Mouse (Mus musculus) midbrain, embryonic 14.5 days (tissue): ENCODE data around the gene Tmem258. TPM values are rescaled to one million over a fixed set of nuclear protein-coding genes. Genes with fewer than 3 reads are reported as not detected.

Source experiments
- ATAC-seq: fragments of 200-750 bp; cut with Nextera tagmentation; 2 replicates; pipeline ENCODE4 v1.8.0; 2017; ENCODE audit warnings: moderate number of reproducible peaks, moderate library complexity; ENCODE audit not compliant: low FRiP score, low TSS enrichment
- DNase-seq: peaks from one replicate; pipeline ENCODE4 v3.0.0-alpha.2; 2015
- H3K27ac ChIP-seq: fragments of 300-500 bp; sonication (generic); replicated peaks from 2 replicates; pipeline ENCODE4 v1.5.1; 2014; ENCODE audit warnings: mild to moderate bottlenecking, low read depth, low read length, moderate library complexity
- H3K27me3 ChIP-seq: fragments of 300-500 bp; sonication (generic); 2 replicates; pipeline ENCODE4 v1.6.1; 2014; ENCODE audit warnings: low read length, control low read depth, mixed read lengths; ENCODE audit not compliant: control insufficient read depth, insufficient read depth
- H3K36me3 ChIP-seq: fragments of 300-500 bp; sonication (generic); 2 replicates; pipeline ENCODE4 v1.6.1; 2014; ENCODE audit warnings: low read length, control low read depth; ENCODE audit not compliant: control insufficient read depth, insufficient read depth
- H3K4me1 ChIP-seq: fragments of 300-500 bp; sonication (generic); 2 replicates; pipeline ENCODE4 v1.6.1; 2014; ENCODE audit warnings: mild to moderate bottlenecking, antibody characterized with exemption, low read length, control low read depth; ENCODE audit not compliant: control insufficient read depth, insufficient read depth
- H3K4me2 ChIP-seq: fragments of 300-500 bp; sonication (generic); 2 replicates; pipeline ENCODE4 v1.6.1; 2014; ENCODE audit warnings: mild to moderate bottlenecking, low read length, moderate library complexity
- H3K4me3 ChIP-seq: fragments of 300-500 bp; sonication (generic); replicated peaks from 2 replicates; pipeline ENCODE4 v1.5.1; 2014; ENCODE audit warnings: low read depth, low read length
- H3K9ac ChIP-seq: fragments of 300-500 bp; sonication (generic); replicated peaks from 2 replicates; pipeline ENCODE4 v1.6.1; 2014; ENCODE audit warnings: mild to moderate bottlenecking, low read length, moderate library complexity
- H3K9me3 ChIP-seq: fragments of 300-500 bp; sonication (generic); 2 replicates; pipeline ENCODE4 v1.6.1; 2016; ENCODE audit warnings: low read length, control low read depth, mixed read lengths; ENCODE audit not compliant: control insufficient read depth
- WGBS: fragments of 180-500 bp; shearing (Covaris S2); extraction: QIAGEN DNeasy Blood & Tissue Kit; methylation state at CpG from one replicate; pipeline ENCODE4 v1.1.7; 2014; 5-methylcytosine and 5-hydroxymethylcytosine counted together
- polyA plus RNA-seq: library from polyadenylated mRNA; unstranded; fragments of >200 nt; fragmentation: Nextera tagmentation; extraction: Ambion mirVana; gene quantifications from 2 replicates; pipeline ENCODE4 v1.2.1, GENCODE M21; 2014

Tmem258 gene
- polyA plus RNA-seq, 1 experiment from 2014 or later, result 363 TPM

- no peak overlapping the region for H3K4me3 ChIP-seq
- no peak for DNase-seq
- H3K9me3 ChIP-seq, result no peaks in the 10 kb centered on the region
- WGBS, result 55% methylated on average over 3 of the region's 3 CpGs
- no peak for ATAC-seq
- no peak overlapping the region for H3K27ac ChIP-seq
- H3K4me1 ChIP-seq, result 0 out of 2 replicates have a peak, but pooled peaks cover 3% of the 10 kb centered on the region
- no peak overlapping the region for H3K4me2 ChIP-seq
- H3K36me3 ChIP-seq, result no peaks in the 10 kb centered on the region
- H3K27me3 ChIP-seq, result peaks cover 3% of the 10 kb centered on the region; the same call in 1 of the 2 replicates
- H3K9ac ChIP-seq, result no peak overlapping the region
These were observed 34.7 kb downstream of the Tmem258 start for GRCm38 (mm10) chr19:10238477-10238876.

- Histone ChIP-seq H3K4me2 (no peak overlapping the region), H3K4me1 (0 out of 2 replicates have a peak, but pooled peaks cover 3% of the 10 kb centered on the region), H3K27ac (no peak overlapping the region), H3K9ac (no peak overlapping the region), H3K27me3 (peaks cover 3% of the 10 kb centered on the region; the same call in 1 of the 2 replicates), H3K4me3 (no peak overlapping the region), H3K36me3 (no peaks in the 10 kb centered on the region), H3K9me3 (no peaks in the 10 kb centered on the region)
- ATAC-seq (no peak), DNase-seq (no peak)
- 43% methylated on average over 2 of the region's 2 CpGs for WGBS
These were observed 35.6 kb downstream of the Tmem258 start for GRCm38 (mm10) chr19:10239419-10239818.

GRCm38 (mm10) chr19:10239975-10240653, 36.3 kb downstream of the Tmem258 start:
- peak overlapping the region; percentile 64 for H3K4me2 ChIP-seq
- peaks cover 3% of the 10 kb centered on the region; the same call in 1 of the 2 replicates for H3K27me3 ChIP-seq
- 0 out of 2 replicates have a peak, but pooled peaks cover 3% of the 10 kb centered on the region for H3K4me1 ChIP-seq
- 5% methylated on average over 26 of the region's 26 CpGs for WGBS
- H3K36me3 ChIP-seq, result no peaks in the 10 kb centered on the region
- peak overlapping the region; percentile 37 for H3K4me3 ChIP-seq
- no peaks in the 10 kb centered on the region for H3K9me3 ChIP-seq
- H3K9ac ChIP-seq, result peak overlapping the region; percentile 48
- no peak for DNase-seq
- ATAC-seq, result peak; percentile 3; the same call in 1 of the 2 replicates
- no peak overlapping the region for H3K27ac ChIP-seq

- H3K4me2 ChIP-seq, result peak within 1 kb of the TSS; percentile 64
- DNase-seq (peak; percentile 82), ATAC-seq (peak; percentile 78)
- H3K27ac ChIP-seq, result no peak within 1 kb of the TSS
- H3K4me3 ChIP-seq, result peak within 1 kb of the TSS; percentile 37
- 0 out of 2 replicates have a peak, but pooled peaks cover 3% of the 10 kb centered on the region for H3K4me1 ChIP-seq
- peak within 1 kb of the TSS; percentile 48 for H3K9ac ChIP-seq
- 9% methylated on average over 43 of the region's 43 CpGs for WGBS
- H3K9me3 ChIP-seq, result no peaks in the 10 kb centered on the region
- H3K27me3 ChIP-seq, result peaks cover 3% of the 10 kb centered on the region; the same call in 1 of the 2 replicates
- H3K36me3 ChIP-seq, result no peaks in the 10 kb centered on the region
These were observed 37.0 kb downstream of the Tmem258 start, which contains the start of gene Myrf for GRCm38 (mm10) chr19:10240654-10241305. Gene Myrf, minus strand, starts transcription at chr19:10240748.

- Histone ChIP-seq H3K4me1 (0 out of 2 replicates have a peak, but pooled peaks cover 3% of the 10 kb centered on the region), H3K27me3 (peaks cover 3% of the 10 kb centered on the region; the same call in 1 of the 2 replicates), H3K9ac (no peak overlapping the region), H3K9me3 (no peaks in the 10 kb centered on the region), H3K4me2 (no peak overlapping the region), H3K27ac (no peak overlapping the region), H3K36me3 (0 out of 2 replicates have a peak, but pooled peaks cover 3% of the 10 kb centered on the region), H3K4me3 (no peak overlapping the region)
- 4% methylated on average over 8 of the region's 8 CpGs for WGBS
- no peak for DNase-seq
- no peak for ATAC-seq
These were observed 39.1 kb downstream of the Tmem258 start for GRCm38 (mm10) chr19:10242916-10243315.

- Histone ChIP-seq H3K9me3 (no peaks in the 10 kb centered on the region), H3K4me1 (0 out of 2 replicates have a peak, but pooled peaks cover 3% of the 10 kb centered on the region), H3K36me3 (0 out of 2 replicates have a peak, but pooled peaks cover 3% of the 10 kb centered on the region), H3K9ac (no peak overlapping the region), H3K4me3 (no peak overlapping the region), H3K27ac (no peak overlapping the region), H3K27me3 (peaks cover 3% of the 10 kb centered on the region; the same call in 1 of the 2 replicates), H3K4me2 (no peak overlapping the region)
- peak; percentile 29 for DNase-seq
- no peak for ATAC-seq
- 26% methylated on average over 3 of the region's 3 CpGs for WGBS
These were observed 40.4 kb downstream of the Tmem258 start for GRCm38 (mm10) chr19:10244183-10244582.

- DNase-seq, result no peak
- ATAC-seq, result no peak
- Histone ChIP-seq H3K4me2 (no peak overlapping the region), H3K4me1 (no peaks in the 10 kb centered on the region), H3K36me3 (0 out of 2 replicates have a peak, but pooled peaks cover 3% of the 10 kb centered on the region), H3K27me3 (no peaks in the 10 kb centered on the region), H3K27ac (no peak overlapping the region), H3K9me3 (no peaks in the 10 kb centered on the region), H3K9ac (no peak overlapping the region), H3K4me3 (no peak overlapping the region)
- WGBS, result 40% methylated on average over 6 of the region's 6 CpGs
These were observed 43.4 kb downstream of the Tmem258 start for GRCm38 (mm10) chr19:10247165-10247564.

GRCm38 (mm10) chr19:10248128-10248527, 44.3 kb downstream of the Tmem258 start:
- no peak for DNase-seq

More at GRCm38 (mm10) chr19:10248128-10248527, 44.3 kb downstream of the Tmem258 start:
- ATAC-seq, result no peak
- Histone ChIP-seq H3K4me3 (no peak overlapping the region), H3K9me3 (no peaks in the 10 kb centered on the region), H3K27me3 (no peaks in the 10 kb centered on the region), H3K36me3 (0 out of 2 replicates have a peak, but pooled peaks cover 3% of the 10 kb centered on the region), H3K9ac (no peak overlapping the region), H3K27ac (no peak overlapping the region), H3K4me1 (no peaks in the 10 kb centered on the region), H3K4me2 (no peak overlapping the region)
- 52% methylated on average over 20 of the region's 20 CpGs for WGBS
